Mouse (Mus musculus) monocyte, adult 5-6 weeks (primary cell): Measurements from ENCODE around the gene Gm13290. TPM values are rescaled to one million over a fixed set of nuclear protein-coding genes. Genes with fewer than 3 reads are reported as not detected.
"Not testable (repeated sequence)": the region's sequence is repeated elsewhere in the genome, so short reads cannot be mapped to it uniquely, and the experiment has no call there.

Experiments
- ATAC-seq: fragments of 153-309, 156-312 bp; replicated peaks from 2 replicates; pipeline ENCODE4 v1.8.0; 2017; ENCODE audit warnings: mild to moderate bottlenecking; ENCODE audit not compliant: low TSS enrichment, insufficient number of reproducible peaks, severe bottlenecking, poor library complexity, low FRiP score
- total RNA-seq: library from RNA; stranded (forward); fragments of 200-1000, 200-491, 200-594 nt; gene quantifications from 3 replicates; pipeline ENCODE4 v1.2.3, GENCODE M21; 2017

The Gm13290 gene
- total RNA-seq, 1 experiment from 2014 or later: not detected

GRCm38 (mm10) chr4:88776622-88777021 is 3.0 kb downstream of the Gm13290 start, which contains the start of gene Gm13289:
TSS of gene Gm13289 (plus strand) at chr4:88776922.
- ATAC-seq: not testable (repeated sequence)

- ATAC-seq: not testable (repeated sequence)
These were observed 5.9 kb downstream of the Gm13290 start, which contains the start of gene Gm13272 for GRCm38 (mm10) chr4:88779550-88779949. TSS of gene Gm13272 (plus strand) at chr4:88779850.

- not testable (repeated sequence) for ATAC-seq
These were observed 6.7 kb downstream of the Gm13290 start for GRCm38 (mm10) chr4:88780320-88780719.

GRCm38 (mm10) chr4:88781831-88782230 is 8.2 kb downstream of the Gm13290 start, which contains the start of gene Ifnz:
TSS of gene Ifnz (plus strand) at chr4:88782131.
- not testable (repeated sequence) for ATAC-seq

GRCm38 (mm10) chr4:88782335-88782734 is 8.7 kb downstream of the Gm13290 start:
- not testable (repeated sequence) for ATAC-seq

GRCm38 (mm10) chr4:88785409-88785808 is 11.8 kb downstream of the Gm13290 start, which contains the start of gene Gm13276:
TSS of gene Gm13276 (plus strand) at chr4:88785709.
- ATAC-seq: not testable (repeated sequence)

- ATAC-seq: not testable (repeated sequence)
These were observed 14.8 kb downstream of the Gm13290 start, which contains the start of gene Gm13277 for GRCm38 (mm10) chr4:88788402-88788801. TSS of gene Gm13277 (plus strand) at chr4:88788632.

GRCm38 (mm10) chr4:88791250-88791649 is 17.6 kb downstream of the Gm13290 start, which contains the start of gene Gm13278:
TSS of gene Gm13278 (plus strand) at chr4:88791550.
- not testable (repeated sequence) for ATAC-seq

- not testable (repeated sequence) for ATAC-seq
These were observed 20.5 kb downstream of the Gm13290 start, which contains the start of gene Gm13275 for GRCm38 (mm10) chr4:88793936-88794675. TSS of gene Gm13275 (plus strand) at chr4:88794487.

- ATAC-seq: not testable (repeated sequence)
These were observed 23.5 kb downstream of the Gm13290 start, which contains the start of gene Gm13279 for GRCm38 (mm10) chr4:88797097-88797496. TSS of gene Gm13279 (plus strand) at chr4:88797397.

GRCm38 (mm10) chr4:88799365-88799764 is 25.7 kb downstream of the Gm13290 start, which contains the start of gene Gm13285:
TSS of gene Gm13285 (plus strand) at chr4:88799665.
- ATAC-seq: not testable (repeated sequence)

GRCm38 (mm10) chr4:88802954-88803353 is 29.3 kb downstream of the Gm13290 start, which contains the start of gene Gm13287:
TSS of gene Gm13287 (plus strand) at chr4:88803254.
- ATAC-seq: not testable (repeated sequence)

GRCm38 (mm10) chr4:88805231-88805630 is 31.6 kb downstream of the Gm13290 start, which contains the start of gene Gm13288:
TSS of gene Gm13288 (plus strand) at chr4:88805531.
- not testable (repeated sequence) for ATAC-seq

- ATAC-seq: not testable (repeated sequence)
These were observed 32.1 kb downstream of the Gm13290 start for GRCm38 (mm10) chr4:88805761-88806160.

- no peak for ATAC-seq
These were observed 42.3 kb downstream of the Gm13290 start, which contains the start of gene Ifna7 for GRCm38 (mm10) chr4:88815928-88816327. TSS of gene Ifna7 (plus strand) at chr4:88816228.

GRCm38 (mm10) chr4:88819659-88820058 is 46.0 kb downstream of the Gm13290 start, which contains the start of gene Ifna11:
TSS of gene Ifna11 (plus strand) at chr4:88819959.
- ATAC-seq: no peak

GRCm38 (mm10) chr4:88822995-88823394 is 49.4 kb downstream of the Gm13290 start:
- ATAC-seq: no peak
